Mouse (Mus musculus) neutrophil, adult 65 days (primary cell): ENCODE measurements around the gene Rlim. TPM values are rescaled to one million over a fixed set of nuclear protein-coding genes. Genes with fewer than 3 reads are reported as not detected.

Source experiments
- total RNA-seq: library from RNA; stranded (reverse); gene quantifications from 2 replicates; pipeline ENCODE4 v1.2.4, GENCODE M21; 2023

Rlim gene
- total RNA-seq, result 117 and 149 TPM in 2 replicates

GRCm38 (mm10) chrX:103981169-103981689 is at the start of gene Rlim:
Gene Rlim (minus strand): TSS chrX:103981284.

Other genes with a start within 250 kb of the Rlim start
- gene Slc16a2, start 159.3 kb downstream of the Rlim start, total RNA-seq, result not detected in 2 replicates
- not detected in 2 replicates for gene Nexmif, start 219.9 kb upstream of the Rlim start, total RNA-seq